Mouse (Mus musculus): ENCODE data around the gene Mief2. TPM values are rescaled to one million over a fixed set of nuclear protein-coding genes. Genes with fewer than 3 reads are reported as not detected.

Mief2 gene
- total RNA-seq, 2 experiments from 2014 or later = 25.9 to 26.2 TPM

DNA sequence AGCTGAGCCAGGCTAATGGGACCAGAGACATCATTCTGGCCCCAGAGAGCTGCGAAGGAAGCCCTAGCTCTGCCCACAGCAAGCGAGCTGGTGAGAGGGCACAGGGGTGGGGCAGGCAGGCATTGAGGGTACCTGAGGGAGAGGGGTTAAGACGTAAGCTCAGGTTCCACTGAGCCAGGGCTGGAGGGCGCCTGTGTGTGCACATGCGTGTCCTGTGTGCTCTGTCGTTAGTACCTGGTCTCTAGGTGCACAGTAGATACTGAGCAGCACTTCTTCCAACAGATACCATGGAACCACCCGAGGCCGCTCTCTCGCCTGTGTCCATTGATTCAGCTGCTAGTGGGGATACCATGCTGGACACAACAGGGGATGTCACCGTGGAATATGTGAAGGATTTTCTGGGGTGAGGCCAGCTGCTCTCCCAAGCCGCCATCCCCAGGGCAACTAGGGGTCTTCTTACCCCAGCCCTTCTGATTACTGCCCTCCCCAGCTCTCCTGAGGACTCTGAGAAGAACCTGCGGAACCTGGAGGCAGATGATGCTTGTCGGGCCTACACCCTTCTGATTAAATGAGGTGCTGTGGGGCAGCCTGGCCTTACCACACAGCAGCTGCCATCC lies 15.5 kb upstream of the Mief2 start:
- DNase-seq (ENCODE audit: extremely low spot score in 1 of 2, low spot score in 2 of 2) = no peak
- intact Hi-C loops (cut with DNase I) = no loop called here

DNA sequence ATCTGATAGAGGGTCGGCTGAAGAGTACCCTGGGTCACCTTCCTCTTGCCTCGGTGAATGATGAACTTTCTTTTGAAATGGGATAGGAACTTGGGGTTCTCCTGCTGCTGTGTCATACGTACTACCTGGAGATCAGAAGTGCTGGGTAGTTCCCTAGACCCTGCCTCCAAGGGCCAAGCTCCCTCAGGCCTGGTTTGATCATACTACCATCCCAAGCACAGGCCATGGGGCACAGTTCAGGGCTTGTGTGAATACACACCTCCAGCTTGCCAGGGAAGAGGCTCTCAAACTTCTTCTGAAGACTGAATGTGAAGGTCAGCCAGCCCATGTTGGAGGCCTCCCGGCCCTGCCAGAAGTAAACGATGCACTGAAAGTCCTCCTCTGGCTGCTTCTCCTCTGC lies 12.4 kb upstream of the Mief2 start:
- intact Hi-C loops (cut with DNase I) = no loop called here
- no peak for DNase-seq (ENCODE audit: extremely low spot score in 1 of 2, low spot score in 2 of 2)

DNA sequence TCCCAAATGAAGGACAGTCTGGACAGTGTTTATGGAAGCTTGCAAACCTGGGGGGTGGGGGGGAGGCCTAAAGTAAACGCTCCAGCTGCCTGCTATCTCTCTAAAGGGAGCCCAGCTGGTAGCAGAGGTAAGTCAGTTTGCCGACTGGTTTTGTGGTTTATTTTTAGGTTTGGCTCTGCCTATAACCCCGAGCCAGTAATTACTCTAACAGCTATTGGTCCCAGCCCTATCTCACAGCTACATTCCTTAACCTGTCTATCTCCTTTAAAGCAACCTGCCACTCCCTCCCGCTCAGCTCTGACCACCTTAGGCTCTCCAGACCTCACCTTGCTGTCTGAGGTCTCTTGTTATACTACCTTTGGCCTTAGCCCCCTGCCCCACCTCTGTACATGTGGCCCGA lies 8.9 kb upstream of the Mief2 start:
- intact Hi-C loops (cut with DNase I) = no loop called here

DNA sequence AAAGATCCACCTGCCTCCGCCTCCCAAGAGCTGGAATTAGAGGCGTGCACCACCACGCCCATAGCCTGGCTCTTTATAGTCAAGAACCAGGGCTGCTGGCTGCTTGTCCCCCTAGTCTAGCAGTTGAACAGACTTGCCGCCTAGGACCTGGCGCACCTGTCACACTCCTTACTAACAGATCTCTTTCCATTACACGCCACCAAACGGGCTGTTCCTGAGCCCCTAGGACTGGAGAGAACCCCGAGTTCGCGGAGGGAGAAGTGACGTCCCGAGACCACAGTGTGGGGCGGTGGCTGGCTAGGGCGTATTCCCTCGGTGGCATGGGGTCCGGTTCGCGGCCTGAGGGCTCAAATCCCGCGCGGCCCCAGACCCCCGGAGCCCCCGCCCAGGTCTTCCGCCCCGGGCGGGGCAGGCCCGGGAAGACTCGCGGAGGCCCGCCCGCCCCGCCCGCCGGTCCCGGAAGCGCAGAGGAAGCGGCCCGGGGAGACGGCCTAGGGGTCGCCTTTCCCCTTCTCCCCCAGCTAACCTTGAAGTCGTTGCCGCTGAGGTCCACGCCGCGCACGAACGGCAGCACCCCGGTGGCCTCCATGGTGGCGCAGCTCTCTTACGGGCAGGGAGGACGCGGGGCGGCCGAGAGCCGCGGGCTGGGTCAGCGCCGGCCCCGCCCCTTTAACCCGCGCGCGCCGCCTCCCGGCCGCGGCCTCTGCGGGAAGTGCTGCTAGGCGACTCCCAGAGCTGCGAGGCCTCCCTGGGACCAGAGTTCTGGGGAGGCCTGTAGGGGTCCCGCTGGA lies 1.4 kb upstream of the Mief2 start, which contains the start of gene Flii:
TSS of gene Flii (minus strand) at position 663 of the 791 bp plus-strand sequence.
- intact Hi-C loops (cut with DNase I) = no loop called here
- peak; percentile 57 to 88 for DNase-seq (ENCODE audit: extremely low spot score in 1 of 2, low spot score in 2 of 2)

More for the DNA sequence above, 8.9 kb upstream of the Mief2 start:
- no peak for DNase-seq (ENCODE audit: extremely low spot score in 1 of 2, low spot score in 2 of 2)

DNA sequence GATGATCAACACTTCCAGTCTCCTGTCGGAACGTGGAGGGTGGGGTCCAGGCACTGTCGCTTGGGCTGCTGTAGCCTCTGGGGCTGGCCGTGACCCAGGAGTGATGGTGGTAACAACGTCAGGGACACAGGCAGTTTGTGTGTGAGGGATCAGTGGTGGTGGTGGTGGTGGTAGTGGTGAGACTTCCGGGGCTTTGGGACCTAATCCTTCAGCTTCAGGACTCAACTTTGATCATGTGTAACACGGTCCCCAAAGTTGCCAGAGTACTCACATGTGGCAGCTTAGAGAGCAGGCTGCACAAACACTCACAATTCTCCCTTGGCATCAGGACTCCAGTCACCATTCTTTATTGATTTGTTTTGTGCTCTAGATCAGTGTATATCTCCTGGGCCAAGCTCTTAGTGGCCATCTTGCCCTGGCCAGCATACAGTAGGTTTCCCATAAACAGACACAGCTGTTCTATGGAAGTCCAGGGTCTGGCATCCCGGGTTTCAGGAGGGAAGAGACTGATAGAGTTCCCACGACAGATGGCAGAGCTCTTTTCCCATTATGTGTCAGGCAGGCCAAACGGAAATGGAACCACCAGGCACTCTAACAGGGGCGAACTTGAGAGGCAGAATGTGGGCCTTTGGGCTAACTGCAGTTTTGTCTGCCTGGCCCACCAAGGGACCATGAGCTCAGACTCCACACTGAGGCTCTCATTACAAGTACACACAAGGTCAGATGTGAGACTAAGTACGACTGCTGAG lies 632 bp upstream of the Mief2 start:
- intact Hi-C loops (cut with DNase I) = no loop called here
- no peak for DNase-seq (ENCODE audit: extremely low spot score in 1 of 2, low spot score in 2 of 2)

DNA sequence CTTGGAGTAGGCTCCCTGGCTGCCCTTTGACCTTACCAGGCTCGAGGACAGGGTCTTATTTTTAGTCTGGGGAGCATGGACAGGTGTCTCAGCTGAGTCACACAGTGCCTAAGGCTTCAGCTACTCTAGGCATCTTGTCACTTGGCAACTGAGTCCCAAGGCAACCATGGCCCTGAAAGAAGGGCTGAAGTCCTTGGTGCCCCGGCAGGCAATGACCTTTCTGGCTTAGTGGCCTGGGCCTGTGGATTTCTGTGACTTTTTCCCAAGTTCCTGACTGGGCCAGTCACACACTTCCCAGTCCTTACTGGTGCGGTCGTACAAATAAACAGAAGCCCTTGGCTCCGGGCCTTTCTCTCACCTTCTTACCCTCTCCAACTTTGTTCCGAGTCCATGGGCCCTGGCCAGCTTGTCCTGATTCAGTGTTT lies 1.0 kb downstream of the Mief2 start:
- intact Hi-C loops (cut with DNase I) = no loop called here
- no peak for DNase-seq (ENCODE audit: extremely low spot score in 1 of 2, low spot score in 2 of 2)

DNA sequence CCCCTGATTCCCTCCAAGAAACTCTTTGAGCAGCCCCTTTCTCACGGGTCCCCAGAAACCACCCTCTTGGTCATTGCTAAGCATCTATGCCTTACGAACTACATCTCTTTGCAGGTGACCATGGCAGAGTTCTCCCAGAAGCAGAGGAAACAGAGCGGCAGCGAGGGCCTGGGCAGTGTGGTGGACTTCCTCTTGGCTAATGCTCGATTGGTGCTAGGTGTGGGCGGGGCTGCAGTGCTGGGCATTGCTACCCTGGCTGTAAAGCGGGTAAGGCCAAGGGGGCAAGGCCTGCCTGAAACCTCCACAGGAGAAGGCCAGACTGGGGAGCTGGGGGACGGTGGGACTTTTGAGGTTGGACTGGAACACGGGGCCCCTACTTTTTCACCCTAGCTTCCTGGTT lies 2.0 kb downstream of the Mief2 start:
- no peak for DNase-seq (ENCODE audit: extremely low spot score in 1 of 2, low spot score in 2 of 2)
- intact Hi-C loops (cut with DNase I) = no loop called here

DNA sequence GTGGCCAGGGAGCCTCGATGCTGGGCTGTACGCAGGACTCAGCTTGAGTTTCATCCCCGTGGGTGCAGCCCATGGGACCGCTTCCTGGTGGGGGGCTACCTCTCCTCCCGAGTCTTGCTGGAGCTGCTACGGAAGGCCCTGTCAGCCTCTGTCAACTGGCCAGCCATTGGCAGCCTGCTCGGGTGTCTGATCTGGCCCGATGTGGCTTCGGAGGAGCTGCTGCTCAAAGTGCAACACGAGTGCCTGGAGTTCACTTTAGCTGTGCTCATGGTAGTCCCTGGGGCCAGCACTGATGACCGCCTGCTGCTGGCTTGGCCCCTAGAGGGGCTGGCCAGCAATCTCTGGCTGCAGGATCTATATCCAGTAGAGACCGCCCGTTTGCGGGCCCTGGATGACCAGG lies 3.1 kb downstream of the Mief2 start:
- DNase-seq (ENCODE audit: extremely low spot score in 1 of 2, low spot score in 2 of 2) = no peak
- intact Hi-C loops (cut with DNase I) = no loop called here

DNA sequence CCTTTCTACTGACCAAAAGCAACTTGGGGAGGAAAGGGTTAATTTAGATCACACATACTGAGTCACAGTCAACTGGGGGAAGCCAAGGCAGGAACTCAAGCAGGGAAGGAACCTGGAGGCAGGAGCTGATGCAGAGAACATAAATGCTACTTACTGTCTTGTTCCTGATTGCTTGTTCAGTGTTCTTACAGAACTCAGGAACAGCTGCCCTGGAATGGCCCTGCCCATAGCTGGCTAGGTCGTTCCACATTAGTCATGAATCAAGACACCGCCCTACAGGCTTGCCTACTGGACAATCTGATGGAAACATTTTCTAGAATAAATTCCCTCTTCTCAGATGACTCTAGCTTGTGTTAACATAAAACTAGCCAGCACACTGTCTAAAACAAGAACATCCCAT lies 6.0 kb downstream of the Mief2 start:
- intact Hi-C loops (cut with DNase I) = no loop called here
- no peak for DNase-seq (ENCODE audit: extremely low spot score in 1 of 2, low spot score in 2 of 2)

DNA sequence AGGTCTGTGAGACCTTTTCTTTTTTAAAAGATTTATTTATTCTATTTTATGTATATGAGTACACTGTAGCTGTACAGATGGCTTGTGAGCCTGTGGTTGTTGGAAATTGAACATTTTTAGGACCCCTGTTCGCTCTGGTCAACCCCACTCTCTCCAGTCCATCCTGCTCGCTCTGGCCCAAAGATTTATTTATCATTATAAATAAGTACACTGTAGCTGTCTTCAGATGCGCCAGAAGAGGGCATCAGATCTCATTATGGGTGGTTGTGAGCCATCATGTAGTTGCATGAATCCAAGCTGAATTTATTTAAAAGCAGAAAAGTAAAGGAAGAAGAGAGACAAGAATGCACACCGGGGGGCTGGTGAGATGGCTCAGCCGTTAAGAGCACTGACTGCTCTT lies 7.0 kb downstream of the Mief2 start:
- no peak for DNase-seq (ENCODE audit: extremely low spot score in 1 of 2, low spot score in 2 of 2)
- intact Hi-C loops (cut with DNase I) = no loop called here

DNA sequence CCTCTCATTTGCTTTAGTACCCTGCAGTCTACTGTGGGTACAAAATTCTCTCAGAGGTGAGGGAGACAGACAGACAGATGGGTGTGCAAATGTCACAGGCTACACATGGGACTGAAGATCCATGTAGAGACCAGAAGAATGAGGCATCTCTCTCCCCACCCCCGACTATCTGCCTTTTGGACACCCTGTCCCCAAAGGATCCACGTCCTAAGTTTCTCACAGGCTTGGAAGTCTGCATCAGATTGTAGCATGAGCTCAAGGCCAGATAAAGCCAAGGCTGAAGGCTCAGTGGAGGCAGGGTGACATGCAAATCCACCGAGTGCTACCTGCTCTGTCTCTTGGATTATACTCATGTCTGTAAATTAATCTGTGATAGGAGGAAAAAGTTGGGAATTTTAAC lies 8.3 kb downstream of the Mief2 start:
- DNase-seq (ENCODE audit: extremely low spot score in 1 of 2, low spot score in 2 of 2) = no peak
- intact Hi-C loops (cut with DNase I) = no loop called here

DNA sequence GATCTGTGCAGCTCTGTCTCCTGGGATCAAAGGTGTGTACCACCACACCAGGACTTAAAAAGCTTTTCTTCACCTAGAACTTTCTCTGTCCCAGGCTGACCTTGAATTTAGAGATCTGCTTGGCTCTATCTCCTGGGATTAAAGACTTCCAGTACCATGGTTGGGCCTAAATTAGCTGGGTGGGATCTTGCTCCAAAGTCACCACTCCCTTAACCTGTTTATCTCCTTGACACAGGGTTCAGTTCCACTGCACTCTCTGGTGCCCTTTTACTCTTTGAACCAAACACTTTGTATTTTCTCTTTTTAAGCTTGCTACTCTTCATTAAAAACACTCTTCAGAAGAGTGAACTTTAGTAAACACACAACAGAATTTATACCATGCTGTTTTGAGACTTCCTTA lies 9.3 kb downstream of the Mief2 start:
- intact Hi-C loops (cut with DNase I) = no loop called here
- DNase-seq (ENCODE audit: extremely low spot score in 1 of 2, low spot score in 2 of 2) = no peak

DNA sequence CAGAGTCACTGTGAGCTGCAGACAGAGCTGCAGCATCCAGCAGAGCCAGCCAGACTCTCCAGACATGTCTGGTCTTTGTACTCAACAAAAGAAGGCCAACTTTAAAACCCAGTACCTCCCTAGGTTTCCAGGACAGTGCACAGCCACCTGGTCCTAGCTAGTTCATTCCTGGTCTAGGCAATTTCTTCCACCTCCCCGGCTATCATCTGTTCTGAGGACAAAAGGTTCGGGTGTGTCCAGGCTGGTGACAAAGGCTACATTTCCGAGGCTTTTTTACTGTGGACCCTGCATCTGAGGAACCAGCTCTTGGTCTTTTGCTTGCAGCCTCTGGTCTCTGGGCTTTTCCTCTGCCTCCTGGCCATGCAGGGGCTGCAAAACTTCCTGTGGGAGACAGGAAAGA lies 12.1 kb downstream of the Mief2 start:
- no peak for DNase-seq (ENCODE audit: extremely low spot score in 1 of 2, low spot score in 2 of 2)
- intact Hi-C loops (cut with DNase I) = no loop called here

DNA sequence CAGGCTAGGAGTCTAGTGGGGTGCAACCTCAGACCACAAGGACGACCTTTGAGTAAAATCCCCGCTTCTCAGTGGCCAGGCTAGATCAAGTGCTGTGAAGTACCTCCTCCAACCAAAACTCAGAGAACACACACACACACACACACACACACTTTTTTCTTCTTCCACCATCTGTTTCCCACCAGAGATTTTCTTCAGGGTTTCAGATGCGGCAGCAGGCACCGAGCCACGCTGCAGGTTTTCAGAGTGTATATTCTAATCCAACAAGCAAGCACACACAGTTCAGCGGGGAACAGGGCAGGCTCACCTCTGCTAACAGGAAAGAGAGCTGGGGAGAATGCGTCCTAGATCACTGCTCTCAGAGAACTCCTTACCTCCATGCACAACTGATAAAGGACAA lies 27.4 kb downstream of the Mief2 start:
- DNase-seq (ENCODE audit: extremely low spot score in 1 of 2, low spot score in 2 of 2) = peak in 1 of 2 experiments; percentile 24
- intact Hi-C loops (cut with DNase I) = no loop called here

DNA sequence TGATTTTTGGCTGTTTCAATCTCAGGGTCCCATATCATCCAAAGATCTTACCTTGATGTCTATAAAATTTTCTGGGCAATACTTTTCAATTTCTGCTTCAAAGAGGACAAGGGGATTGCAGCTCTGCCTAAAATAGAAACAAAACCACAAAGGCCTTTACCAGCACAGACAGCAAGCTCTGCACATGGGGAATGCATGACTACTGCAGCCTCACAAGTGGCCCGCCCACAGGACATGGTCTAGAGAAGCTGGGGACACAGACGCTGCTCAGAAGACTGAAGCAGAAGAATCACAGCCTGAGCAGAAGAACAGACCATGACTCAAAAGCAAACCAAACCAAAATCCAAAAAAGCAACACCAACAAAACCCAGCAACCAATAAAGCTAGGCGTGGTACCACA lies 33.5 kb downstream of the Mief2 start:
- intact Hi-C loops (cut with DNase I) = no loop called here
- DNase-seq (ENCODE audit: extremely low spot score in 1 of 2, low spot score in 2 of 2) = no peak

DNA sequence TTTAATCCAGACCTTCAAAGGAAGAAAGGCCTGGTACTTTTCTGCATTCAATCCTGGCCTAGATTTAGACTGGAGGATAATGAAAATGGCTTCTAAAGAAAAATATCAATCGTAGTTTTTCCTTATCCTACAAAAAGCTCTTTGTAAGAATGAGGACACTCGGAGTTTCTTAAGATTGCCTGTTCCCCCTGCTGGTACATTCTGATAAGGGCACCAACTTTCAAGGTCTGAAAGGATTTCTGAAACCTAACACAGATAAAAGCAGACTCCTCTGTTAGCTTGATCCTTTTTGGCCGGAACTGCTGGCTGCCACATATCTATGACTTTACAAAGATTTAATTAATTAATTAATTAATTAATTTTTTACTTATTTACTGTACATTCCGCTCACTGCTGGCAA lies 38.8 kb downstream of the Mief2 start:
- intact Hi-C loops (cut with DNase I) = no loop called here
- no peak for DNase-seq (ENCODE audit: extremely low spot score in 1 of 2, low spot score in 2 of 2)

DNA sequence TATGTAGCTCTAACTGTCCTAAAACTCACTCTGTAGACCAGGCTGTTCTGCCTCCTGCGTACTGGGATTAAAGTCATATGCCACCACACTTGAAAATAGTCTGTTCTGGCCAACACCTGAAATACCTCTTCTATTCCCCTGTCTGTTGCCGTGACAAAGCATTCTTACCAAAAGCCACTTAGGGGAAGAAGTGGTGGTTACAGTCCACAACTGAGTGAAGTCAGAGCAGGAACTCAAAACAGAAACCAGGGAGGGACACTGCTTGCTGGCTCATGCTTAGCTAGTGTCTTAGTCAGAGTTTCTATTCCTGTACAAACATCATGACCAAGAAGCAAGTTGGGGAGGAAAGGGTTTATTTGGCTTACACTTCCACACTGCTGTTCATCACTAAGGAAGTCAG lies 41.1 kb downstream of the Mief2 start:
- DNase-seq (ENCODE audit: extremely low spot score in 1 of 2, low spot score in 2 of 2) = no peak
- intact Hi-C loops (cut with DNase I) = no loop called here

DNA sequence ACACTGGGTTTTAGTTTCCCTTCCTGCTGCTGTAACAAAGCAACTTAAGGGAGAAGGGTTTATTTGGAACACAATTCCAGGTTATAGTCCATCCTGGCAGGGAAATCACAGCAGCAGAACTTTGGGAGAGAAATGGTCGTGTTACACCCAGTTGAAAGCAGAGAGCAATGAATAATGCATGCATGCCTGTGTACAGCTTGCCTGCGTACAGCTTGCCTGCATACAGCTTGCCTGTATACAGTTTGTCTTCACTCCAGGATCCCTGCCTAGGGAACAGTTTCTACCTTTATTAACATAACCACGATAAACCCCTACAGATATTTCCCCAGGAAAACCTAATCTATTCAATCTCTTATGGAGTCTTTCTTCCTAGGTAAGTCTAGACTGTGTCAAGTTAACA lies 42.6 kb downstream of the Mief2 start:
- no peak for DNase-seq (ENCODE audit: extremely low spot score in 1 of 2, low spot score in 2 of 2)
- intact Hi-C loops (cut with DNase I) = no loop called here

DNA sequence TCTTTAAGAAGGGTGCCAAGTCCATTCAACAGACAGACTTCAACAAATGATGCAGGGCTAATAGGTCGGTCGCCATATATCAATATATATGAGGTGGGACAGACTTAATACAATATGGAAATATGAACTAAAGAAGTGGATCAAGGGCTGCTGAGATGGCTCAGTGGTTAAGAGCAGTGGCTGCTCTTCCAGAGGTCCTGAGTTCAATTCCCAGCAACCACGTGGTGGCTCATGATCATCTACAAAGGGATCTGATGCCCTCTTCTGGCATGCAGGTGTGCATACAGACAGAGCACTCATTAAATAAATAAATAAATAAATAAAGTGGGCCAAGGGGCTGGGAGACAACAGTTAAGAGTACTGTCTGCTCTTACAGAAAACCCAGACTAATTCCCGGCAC lies 44.0 kb downstream of the Mief2 start:
- no peak for DNase-seq (ENCODE audit: extremely low spot score in 1 of 2, low spot score in 2 of 2)
- intact Hi-C loops (cut with DNase I) = no loop called here

DNA sequence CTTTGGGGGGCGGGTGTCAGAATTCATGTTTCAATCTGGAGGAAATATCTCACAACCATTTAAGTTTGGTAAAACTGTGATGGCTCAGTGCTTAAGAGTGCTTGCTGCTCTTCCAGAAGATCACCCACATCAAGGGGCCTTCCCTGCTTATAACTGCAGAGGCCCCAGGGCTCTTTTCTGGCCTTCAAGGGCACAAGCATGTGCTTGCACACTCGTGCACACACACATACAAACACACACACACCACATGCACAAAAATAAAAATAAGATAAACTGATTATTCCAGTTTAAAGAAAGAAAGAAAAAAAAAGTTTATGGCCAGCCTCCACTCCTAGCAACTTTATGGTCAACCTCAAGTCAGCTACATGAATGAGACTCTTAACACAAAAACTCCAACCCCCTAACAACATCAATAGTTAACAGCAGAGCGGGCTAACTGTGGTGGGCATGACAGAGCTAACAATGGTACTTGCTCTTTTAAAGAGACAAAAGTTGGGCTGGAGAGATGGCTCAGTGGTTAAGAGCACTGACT lies 46.0 kb downstream of the Mief2 start:
- DNase-seq (ENCODE audit: extremely low spot score in 1 of 2, low spot score in 2 of 2) = no peak
- intact Hi-C loops (cut with DNase I) = no loop called here
